25 mouse cellular contexts compared by ENCODE assay signal in genomic region chr9:123826631-123827030, GRCm38 (mm10). TPM values are rescaled to one million over a fixed set of nuclear protein-coding genes. Genes with fewer than 3 reads are reported as not detected.
"Had no signal": no experiment of that assay in that cellular context is flagged by ENCODE, and none has a peak within 500 bp of the region (broad histone marks: within the 10 kb centered on the region; RNA-seq: fewer than 3 reads in every experiment).

No protein-coding gene starts in this region.

- DNase-seq: kidney, adult 2 months; kidney, postnatal 25 days; layer of hippocampus, adult 9-11 months; layer of hippocampus, postnatal 36 days; liver, embryonic 13.5 days; retina, postnatal 1 day; right cerebral cortex, postnatal 25 days; spleen, adult 18-20 months; thymus, adult 18-20 months; thymus, postnatal 36 days had no signal

- H3K27me3 ChIP-seq: liver, embryonic 13.5 days; megakaryocyte, embryonic 14.5 days; midbrain, embryonic 13.5 days; neural tube, embryonic 13.5 days; stomach, embryonic 15.5 days had no signal

- H3K4me2 ChIP-seq: liver, embryonic 13.5 days; midbrain, embryonic 13.5 days; neural tube, embryonic 13.5 days; stomach, embryonic 15.5 days had no signal

- H3K27ac ChIP-seq: hindbrain, postnatal 0 days; kidney, postnatal 0 days; layer of hippocampus, adult 2 months; left cerebral cortex, adult 2 months; liver, embryonic 13.5 days; midbrain, embryonic 10.5 days; midbrain, embryonic 13.5 days; neural tube, embryonic 13.5 days; stomach, embryonic 15.5 days had no signal

- ATAC-seq: hindbrain, postnatal 0 days; inflammation-experienced regulatory T-cells, adult 6 months; intestine, embryonic 16.5 days; midbrain, embryonic 13.5 days; midbrain, embryonic 16.5 days had no signal

- H3K9ac ChIP-seq: liver, embryonic 13.5 days; midbrain, embryonic 13.5 days; neural tube, embryonic 13.5 days; stomach, embryonic 15.5 days had no signal

- H3K4me3 ChIP-seq: layer of hippocampus, adult 2 months; left cerebral cortex, adult 2 months; liver, embryonic 13.5 days; megakaryocyte, embryonic 14.5 days; midbrain, embryonic 10.5 days; midbrain, embryonic 13.5 days; myocyte; neural tube, embryonic 13.5 days; stomach, embryonic 15.5 days had no signal

- H3K9me3 ChIP-seq: liver, embryonic 13.5 days; megakaryocyte, embryonic 14.5 days; midbrain, embryonic 10.5 days; midbrain, embryonic 13.5 days; neural tube, embryonic 13.5 days; stomach, embryonic 15.5 days had no signal

- H3K4me1 ChIP-seq: liver, embryonic 13.5 days; midbrain, embryonic 10.5 days; midbrain, embryonic 13.5 days; neural tube, embryonic 13.5 days; stomach, embryonic 15.5 days had no signal

RNA-seq across cellular contexts. Expression of gene Cxcr6, which starts 20.4 kb away (rescaled TPM):
- polyA plus RNA-seq: hindbrain, postnatal 0 days had no signal

RNA-seq across cellular contexts. Expression of gene Xcr1, which starts 35.2 kb away (rescaled TPM):
- polyA plus RNA-seq: kidney, embryonic 14.5 days; limb, embryonic 14.5 days; liver, embryonic 13.5 days; stomach, embryonic 15.5 days had no signal
